Mouse (Mus musculus) E14TG2a.4 (cell line): ENCODE data around the gene Vac14.

ENCODE experiments used
- H3K27me3 ChIP-seq: 2 replicates; pipeline ENCODE4 v1.6.1; 2014; ENCODE audit warnings: low read length, control low read depth; ENCODE audit not compliant: insufficient read depth
- H3K36me3 ChIP-seq: 2 replicates; pipeline ENCODE4 v1.6.1; 2014; ENCODE audit warnings: low read length, control low read depth; ENCODE audit not compliant: insufficient read depth
- H3K4me1 ChIP-seq: replicated peaks from 2 replicates; pipeline ENCODE4 v1.6.1; 2014; ENCODE audit warnings: low read depth, low read length, control low read depth
- H3K4me3 ChIP-seq: replicated peaks from 2 replicates; pipeline ENCODE4 v1.5.1; 2014; ENCODE audit warnings: mild to moderate bottlenecking, low read length
- H3K9me3 ChIP-seq: 2 replicates; pipeline ENCODE4 v1.6.1; 2014; ENCODE audit warnings: low read length, control low read depth
- CTCF ChIP-seq: conservative IDR thresholded peaks from 2 replicates; pipeline ENCODE4 v1.5.1; 2014; ENCODE audit warnings: low read length
- NANOG ChIP-seq: IDR thresholded peaks from 2 replicates; pipeline ENCODE4 v1.6.1; 2014; ENCODE audit warnings: borderline replicate concordance, low read length, mixed read lengths
- POU5F1 ChIP-seq: IDR thresholded peaks from 2 replicates; pipeline ENCODE4 v1.6.1; 2014; ENCODE audit warnings: low read length, borderline replicate concordance

The Vac14 gene

DNA sequence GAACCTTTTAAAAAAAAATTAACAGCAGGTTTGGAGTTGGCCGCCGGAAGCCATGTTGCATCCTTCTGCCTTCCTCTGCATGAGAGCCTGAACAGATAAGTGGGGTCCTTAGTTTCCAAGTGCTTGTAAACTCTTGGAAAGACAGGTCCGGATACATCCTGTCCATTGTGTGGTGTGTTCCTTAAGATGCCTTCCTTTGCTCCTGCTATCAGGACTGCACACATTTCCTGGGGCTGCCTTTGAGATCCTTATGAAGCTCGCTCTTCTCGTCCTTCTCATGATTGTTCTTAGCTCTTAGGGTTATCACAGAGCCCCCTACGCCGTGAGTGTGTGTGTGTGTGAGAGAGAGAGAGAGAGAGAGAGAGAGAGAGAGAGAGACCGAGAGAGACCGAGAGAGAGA, 71.6 kb downstream of the Vac14 start:
- peaks cover 95% of the 10 kb centered on the region for H3K36me3 ChIP-seq
- TF ChIP-seq CTCF = no peak
- no peak for TF ChIP-seq POU5F1
- TF ChIP-seq NANOG = no peak

DNA sequence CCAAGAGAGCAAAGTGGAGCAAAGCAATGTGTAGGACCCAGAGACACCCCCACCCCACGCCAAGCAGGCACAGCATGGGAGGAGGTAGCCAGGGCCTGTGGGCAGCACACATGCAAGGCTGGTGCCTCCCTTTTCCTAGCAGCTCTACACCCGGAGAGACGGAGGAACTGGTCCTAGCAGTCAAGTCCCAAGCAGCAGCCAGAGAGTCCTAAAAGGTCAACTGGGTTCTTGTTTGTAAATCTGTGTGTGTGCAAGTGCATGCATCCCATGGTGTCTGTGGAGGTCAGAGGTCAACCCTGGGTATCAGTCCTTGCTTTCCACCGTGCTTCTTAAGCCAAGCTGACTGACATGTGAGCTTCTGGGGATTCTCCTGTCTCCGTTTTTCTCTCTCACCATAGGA, 75.8 kb downstream of the Vac14 start:
- TF ChIP-seq NANOG (no peak), POU5F1 (no peak), CTCF (no peak)
- Histone ChIP-seq H3K9me3 (no peaks in the 10 kb centered on the region), H3K4me3 (no peak overlapping the region), H3K27me3 (no peaks in the 10 kb centered on the region), H3K4me1 (no peaks in the 10 kb centered on the region), H3K36me3 (peaks cover 96% of the 10 kb centered on the region)

More for the DNA sequence above, 71.6 kb downstream of the Vac14 start:
- Histone ChIP-seq H3K4me1 (no peaks in the 10 kb centered on the region), H3K27me3 (no peaks in the 10 kb centered on the region), H3K9me3 (no peaks in the 10 kb centered on the region), H3K4me3 (no peak overlapping the region)

DNA sequence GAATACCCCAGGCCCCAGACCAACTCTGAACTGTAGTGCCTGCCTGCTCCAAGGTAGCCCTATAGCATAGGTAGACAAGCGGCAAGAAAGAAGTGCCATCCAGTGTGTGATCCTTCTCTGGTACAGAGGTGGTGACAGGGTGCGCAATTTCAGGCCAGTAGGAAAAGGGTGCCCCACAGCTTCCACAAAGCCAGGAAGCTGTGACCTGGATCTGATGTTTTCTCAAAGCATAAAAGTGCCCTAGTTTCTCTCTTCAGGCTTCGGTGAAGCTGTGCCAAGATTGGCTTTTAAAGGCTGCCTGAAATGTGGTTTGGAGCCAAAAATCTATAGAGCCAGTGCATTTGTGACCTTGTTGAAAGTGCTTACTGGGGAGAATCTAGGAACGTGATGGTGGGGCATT, 76.4 kb downstream of the Vac14 start:
- Histone ChIP-seq H3K9me3 (no peaks in the 10 kb centered on the region), H3K4me3 (no peak overlapping the region), H3K27me3 (no peaks in the 10 kb centered on the region), H3K36me3 (peaks cover 96% of the 10 kb centered on the region), H3K4me1 (no peaks in the 10 kb centered on the region)
- TF ChIP-seq NANOG = no peak
- no peak for TF ChIP-seq POU5F1
- no peak for TF ChIP-seq CTCF

DNA sequence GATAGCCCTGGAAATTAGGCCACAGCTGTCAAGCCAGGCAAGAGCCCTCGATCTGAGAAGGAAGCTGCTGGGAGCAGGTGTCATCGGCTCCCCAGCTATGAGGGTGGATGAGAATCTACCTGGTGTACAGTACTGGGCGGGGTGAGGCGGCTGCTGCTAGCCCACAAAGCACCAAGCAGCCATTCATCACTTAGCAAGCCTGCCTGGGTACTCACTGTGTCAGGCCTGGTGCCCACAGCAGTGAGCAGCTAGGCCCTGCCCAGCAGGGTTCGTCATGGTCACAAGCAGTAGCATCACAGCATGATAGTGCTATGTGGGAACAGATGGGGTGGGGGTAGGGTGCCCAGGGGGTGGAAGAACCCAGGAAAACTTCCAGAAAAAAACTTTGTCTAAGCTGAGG, 77.0 kb downstream of the Vac14 start:
- TF ChIP-seq NANOG = no peak
- TF ChIP-seq POU5F1 = no peak
- TF ChIP-seq CTCF = no peak
- no peaks in the 10 kb centered on the region for H3K4me1 ChIP-seq
- H3K27me3 ChIP-seq = no peaks in the 10 kb centered on the region

DNA sequence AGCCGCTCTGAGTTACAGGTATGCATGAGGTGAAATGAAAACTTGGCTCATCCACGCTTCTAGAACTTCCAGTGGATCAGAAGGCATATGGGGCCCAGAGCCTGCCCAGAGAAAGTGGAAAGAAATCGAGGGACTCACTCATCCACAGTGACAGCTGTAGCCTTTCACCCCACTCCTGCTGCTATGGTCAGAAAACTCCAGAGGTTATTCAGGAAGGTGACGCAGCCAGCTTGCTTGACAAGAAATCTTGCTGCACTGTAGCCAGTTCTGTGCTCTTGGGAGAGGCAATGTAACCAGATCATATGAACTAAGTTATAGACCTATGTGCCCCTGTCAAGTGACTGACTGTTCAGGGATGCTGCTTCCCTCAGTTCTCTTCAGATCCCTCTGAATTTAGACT, 77.7 kb downstream of the Vac14 start:
- no peaks in the 10 kb centered on the region for H3K4me1 ChIP-seq
- H3K9me3 ChIP-seq = no peaks in the 10 kb centered on the region
- TF ChIP-seq NANOG (no peak), CTCF (no peak), POU5F1 (no peak)
- H3K36me3 ChIP-seq = peaks cover 96% of the 10 kb centered on the region
- no peaks in the 10 kb centered on the region for H3K27me3 ChIP-seq
- H3K4me3 ChIP-seq = no peak overlapping the region

More for the DNA sequence above, 77.0 kb downstream of the Vac14 start:
- Histone ChIP-seq H3K36me3 (peaks cover 96% of the 10 kb centered on the region), H3K4me3 (no peak overlapping the region), H3K9me3 (no peaks in the 10 kb centered on the region)

DNA sequence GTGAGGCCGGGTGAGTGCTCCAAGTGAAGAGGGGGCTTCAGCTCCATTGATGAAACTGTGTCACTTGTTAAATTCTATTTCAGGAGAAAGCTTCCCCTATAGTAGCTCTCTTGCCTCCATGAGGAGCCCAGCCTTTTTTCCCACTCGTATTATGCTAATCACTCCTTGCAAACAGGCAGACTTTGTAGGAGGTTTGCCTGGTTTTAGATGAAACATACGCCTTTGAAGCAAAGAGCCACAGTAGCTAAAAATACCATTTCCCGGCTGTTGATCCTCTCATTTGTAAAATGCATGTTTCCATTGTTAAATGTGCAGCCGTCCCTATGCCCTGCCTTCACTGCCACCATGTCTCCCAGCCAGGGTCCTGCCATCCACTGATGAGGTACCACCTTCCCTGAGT, 79.2 kb downstream of the Vac14 start:
- no peaks in the 10 kb centered on the region for H3K9me3 ChIP-seq
- H3K27me3 ChIP-seq = no peaks in the 10 kb centered on the region
- peaks cover 99% of the 10 kb centered on the region for H3K36me3 ChIP-seq
- H3K4me3 ChIP-seq = no peak overlapping the region
- no peak for TF ChIP-seq POU5F1
- peaks cover 7% of the 10 kb centered on the region; the same call in 1 of the 2 replicates for H3K4me1 ChIP-seq

DNA sequence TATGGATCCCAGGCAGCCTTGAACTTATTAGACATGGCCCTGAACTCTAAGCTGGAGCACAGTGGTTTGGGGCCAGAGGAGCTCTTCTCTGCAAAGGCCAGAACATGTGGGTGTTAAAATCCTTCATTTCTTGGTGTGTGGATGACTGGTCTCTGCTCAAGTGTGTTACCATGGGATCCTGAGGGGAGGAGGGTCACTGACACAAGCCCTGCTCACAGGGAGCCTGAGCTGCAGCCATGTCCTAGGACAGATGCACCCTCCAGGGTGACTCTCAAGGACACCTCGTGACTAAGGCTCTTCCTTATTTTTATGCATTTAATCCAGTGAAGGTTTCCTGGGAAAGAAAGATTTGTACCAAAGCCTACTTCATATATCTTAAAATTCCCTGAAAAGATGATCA, 79.7 kb downstream of the Vac14 start:
- no peaks in the 10 kb centered on the region for H3K9me3 ChIP-seq
- H3K4me3 ChIP-seq = no peak overlapping the region

DNA sequence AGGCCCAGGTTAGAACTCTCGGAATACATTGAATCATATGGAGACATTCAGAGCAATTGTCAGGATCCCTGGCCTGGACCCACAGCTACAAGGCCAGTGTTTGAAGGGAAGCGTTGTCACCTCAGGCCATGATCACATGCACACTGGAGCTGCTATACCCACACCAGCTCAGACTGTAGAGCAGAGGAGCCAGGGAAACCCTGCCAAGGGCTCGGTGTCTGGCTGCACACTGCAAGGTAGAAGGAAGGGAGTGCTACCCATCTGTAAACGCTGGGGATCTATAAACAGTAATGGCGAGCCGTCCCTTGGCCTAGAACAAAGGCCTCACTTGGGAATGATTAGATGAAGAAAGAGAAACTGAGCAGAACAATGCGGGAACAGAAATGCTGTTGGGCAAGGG, 81.1 kb downstream of the Vac14 start:
- Histone ChIP-seq H3K36me3 (peaks cover 99% of the 10 kb centered on the region), H3K4me1 (peaks cover 12% of the 10 kb centered on the region), H3K4me3 (no peak overlapping the region), H3K9me3 (no peaks in the 10 kb centered on the region), H3K27me3 (no peaks in the 10 kb centered on the region)
- no peak for TF ChIP-seq POU5F1

More for the DNA sequence above, 79.7 kb downstream of the Vac14 start:
- TF ChIP-seq NANOG (no peak), CTCF (no peak), POU5F1 (no peak)
- Histone ChIP-seq H3K4me1 (peaks cover 7% of the 10 kb centered on the region; the same call in 1 of the 2 replicates), H3K27me3 (no peaks in the 10 kb centered on the region), H3K36me3 (peaks cover 99% of the 10 kb centered on the region)

DNA sequence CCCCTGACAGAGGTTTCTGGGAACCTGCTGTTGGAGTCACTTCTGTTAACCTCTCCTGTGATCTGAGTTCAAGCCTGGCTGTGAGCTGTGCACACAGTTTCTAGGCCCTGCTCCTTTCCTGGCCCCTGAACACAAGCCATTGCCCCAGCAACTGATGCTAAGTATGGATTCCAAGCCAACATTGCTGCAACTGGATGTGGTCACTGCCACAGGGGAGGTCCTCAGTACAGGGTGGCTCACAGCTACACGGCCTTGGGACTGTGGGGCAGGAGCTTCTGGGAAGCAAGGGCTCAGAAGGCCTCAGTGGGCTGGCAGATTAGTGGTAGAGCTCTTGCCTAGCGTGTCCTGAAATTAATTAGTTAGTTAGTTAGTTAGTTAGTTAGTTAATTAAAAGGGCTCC, 82.2 kb downstream of the Vac14 start:
- no peak for TF ChIP-seq NANOG
- TF ChIP-seq POU5F1 = no peak
- TF ChIP-seq CTCF = no peak
- H3K27me3 ChIP-seq = no peaks in the 10 kb centered on the region

More for the DNA sequence above, 82.2 kb downstream of the Vac14 start:
- Histone ChIP-seq H3K4me1 (peaks cover 12% of the 10 kb centered on the region), H3K9me3 (no peaks in the 10 kb centered on the region), H3K4me3 (no peak overlapping the region), H3K36me3 (peaks cover 100% of the 10 kb centered on the region)
